Mouse (Mus musculus) frontal cortex, adult 2 months (tissue): ENCODE data around the gene Ank. TPM values are rescaled to one million over a fixed set of nuclear protein-coding genes. Genes with fewer than 3 reads are reported as not detected.
A peak's percentile ranks its signal among the peaks of the same experiment; 100 is the strongest.
"Not testable (repeated sequence)": the region's sequence is repeated elsewhere in the genome, so short reads cannot be mapped to it uniquely, and the experiment has no call there.

Experiments used
- DNase-seq, 2 experiments: peaks; one replicate each; pipeline ENCODE4 v3.0.0; 2022; ENCODE audit warnings: low spot score in 1 of 2; ENCODE audit errors: extremely low spot score in 1 of 2
- polyA plus RNA-seq: library from polyadenylated mRNA; depleted of rRNA; stranded (reverse); fragments of >200 nt; gene quantifications from 2 replicates; pipeline ENCODE4 v1.2.3, GENCODE M21; 2012; rRNA removed

Gene Ank
- polyA plus RNA-seq, result 176 and 187 TPM in 2 replicates

- DNase-seq, result peak in 1 of 2 experiments; percentile 82
Measured at GRCm38 (mm10) chr15:27466131-27467080, at the start of gene Ank. Ank (plus strand) TSS chr15:27466677.

- DNase-seq, result no peak
Measured at GRCm38 (mm10) chr15:27418566-27419331, 47.7 kb upstream of the Ank start.

- DNase-seq, result no peak
Measured at GRCm38 (mm10) chr15:27421531-27421930, 44.9 kb upstream of the Ank start.

GRCm38 (mm10) chr15:27427581-27427980 lies 38.9 kb upstream of the Ank start:
- DNase-seq, result no peak

GRCm38 (mm10) chr15:27430241-27430640 lies 36.2 kb upstream of the Ank start:
- DNase-seq, result no peak

GRCm38 (mm10) chr15:27432851-27433615 lies 33.4 kb upstream of the Ank start:
- DNase-seq, result no peak

- DNase-seq, result no peak
Measured at GRCm38 (mm10) chr15:27435409-27435808, 31.1 kb upstream of the Ank start.

GRCm38 (mm10) chr15:27436194-27436593 lies 30.3 kb upstream of the Ank start:
- DNase-seq, result no peak

- DNase-seq, result no peak
Measured at GRCm38 (mm10) chr15:27441053-27441452, 25.4 kb upstream of the Ank start.

GRCm38 (mm10) chr15:27441529-27441928 lies 24.9 kb upstream of the Ank start:
- no peak for DNase-seq

GRCm38 (mm10) chr15:27441951-27442350 lies 24.5 kb upstream of the Ank start:
- no peak for DNase-seq

- DNase-seq, result no peak
Measured at GRCm38 (mm10) chr15:27444772-27445347, 21.6 kb upstream of the Ank start.

- DNase-seq, result peak in 1 of 2 experiments; percentile 31
Measured at GRCm38 (mm10) chr15:27450689-27451088, 15.8 kb upstream of the Ank start.

- DNase-seq, result no peak
Measured at GRCm38 (mm10) chr15:27451760-27452159, 14.7 kb upstream of the Ank start.

- no peak for DNase-seq
Measured at GRCm38 (mm10) chr15:27452496-27452895, 14.0 kb upstream of the Ank start.

GRCm38 (mm10) chr15:27457001-27457400 lies 9.5 kb upstream of the Ank start:
- DNase-seq, result no peak

GRCm38 (mm10) chr15:27459781-27460180 lies 6.7 kb upstream of the Ank start:
- DNase-seq, result not testable (repeated sequence)

- DNase-seq, result peak; percentile 56 to 78
Measured at GRCm38 (mm10) chr15:27461336-27462245, 4.9 kb upstream of the Ank start.

- DNase-seq, result no peak
Measured at GRCm38 (mm10) chr15:27463876-27464275, 2.6 kb upstream of the Ank start.
